Mouse (Mus musculus): ENCODE results near the gene Cyp2t4. TPM values are rescaled to one million over a fixed set of nuclear protein-coding genes. Genes with fewer than 3 reads are reported as not detected.

Cyp2t4 gene
- polyA plus RNA-seq, 1 experiment: not detected

GRCm38 (mm10) chr7:27165007-27165655 is 11.6 kb downstream of the Cyp2t4 start:
- Histone ChIP-seq H3K4me3 (replicated peaks) (peak overlapping the region; percentile 86), H3K4me1 (ENCODE audit: control insufficient read depth) (peaks cover 68% of the 10 kb centered on the region), H3K27me3 (ENCODE audit: control insufficient read depth) (no peaks in the 10 kb centered on the region), H3K36me3 (ENCODE audit: control insufficient read depth) (peaks cover 51% of the 10 kb centered on the region), H3K9me3 (ENCODE audit: control insufficient read depth, low read length) (no peaks in the 10 kb centered on the region)
- no peak for TF ChIP-seq GATA1 (IDR thresholded peaks at IDR 0.05; ENCODE audit: low read length)
- no peak for TF ChIP-seq TAL1 (IDR thresholded peaks at IDR 0.05; ENCODE audit: low read length)

- peaks cover 49% of the 10 kb centered on the region for H3K36me3 ChIP-seq (ENCODE audit: control insufficient read depth)
- peak overlapping the region; percentile 86 for H3K4me3 ChIP-seq (replicated peaks)
- H3K4me1 ChIP-seq (ENCODE audit: control insufficient read depth): peaks cover 63% of the 10 kb centered on the region
- TF ChIP-seq GATA1 (IDR thresholded peaks at IDR 0.05; ENCODE audit: low read length) (no peak), TAL1 (IDR thresholded peaks at IDR 0.05; ENCODE audit: low read length) (no peak)
- no peaks in the 10 kb centered on the region for H3K27me3 ChIP-seq (ENCODE audit: control insufficient read depth)
- no peaks in the 10 kb centered on the region for H3K9me3 ChIP-seq (ENCODE audit: control insufficient read depth, low read length)
Observed at GRCm38 (mm10) chr7:27165696-27166095, 12.2 kb downstream of the Cyp2t4 start.

GRCm38 (mm10) chr7:27166229-27166613 is 12.7 kb downstream of the Cyp2t4 start:
- no peak for TF ChIP-seq GATA1 (IDR thresholded peaks at IDR 0.05; ENCODE audit: low read length)
- H3K9me3 ChIP-seq (ENCODE audit: control insufficient read depth, low read length): no peaks in the 10 kb centered on the region
- peak overlapping the region; percentile 86 for H3K4me3 ChIP-seq (replicated peaks)
- peaks cover 58% of the 10 kb centered on the region for H3K4me1 ChIP-seq (ENCODE audit: control insufficient read depth)
- H3K27me3 ChIP-seq (ENCODE audit: control insufficient read depth): no peaks in the 10 kb centered on the region
- H3K36me3 ChIP-seq (ENCODE audit: control insufficient read depth): peaks cover 47% of the 10 kb centered on the region

- Histone ChIP-seq H3K4me3 (replicated peaks) (peak within 1 kb of the TSS; percentile 86), H3K27me3 (ENCODE audit: control insufficient read depth) (no peaks in the 10 kb centered on the region), H3K4me1 (ENCODE audit: control insufficient read depth) (peaks cover 51% of the 10 kb centered on the region), H3K9me3 (ENCODE audit: control insufficient read depth, low read length) (no peaks in the 10 kb centered on the region), H3K36me3 (ENCODE audit: control insufficient read depth) (peaks cover 41% of the 10 kb centered on the region)
- TF ChIP-seq TAL1 (IDR thresholded peaks at IDR 0.05; ENCODE audit: low read length): no peak
- no peak for TF ChIP-seq GATA1 (IDR thresholded peaks at IDR 0.05; ENCODE audit: low read length)
Observed at GRCm38 (mm10) chr7:27166614-27167474, 13.3 kb downstream of the Cyp2t4 start, which contains the start of gene Egln2. Gene Egln2, minus strand, starts transcription at chr7:27166802.

GRCm38 (mm10) chr7:27167475-27168094 is 14.1 kb downstream of the Cyp2t4 start:
- Histone ChIP-seq H3K9me3 (ENCODE audit: control insufficient read depth, low read length) (no peaks in the 10 kb centered on the region), H3K4me1 (ENCODE audit: control insufficient read depth) (peaks cover 49% of the 10 kb centered on the region), H3K4me3 (replicated peaks) (peak overlapping the region; percentile 86), H3K27me3 (ENCODE audit: control insufficient read depth) (no peaks in the 10 kb centered on the region), H3K36me3 (ENCODE audit: control insufficient read depth) (peaks cover 37% of the 10 kb centered on the region)
- TF ChIP-seq TAL1 (IDR thresholded peaks at IDR 0.05; ENCODE audit: low read length): no peak
- TF ChIP-seq GATA1 (IDR thresholded peaks at IDR 0.05; ENCODE audit: low read length): no peak

GRCm38 (mm10) chr7:27168371-27168770 is 14.9 kb downstream of the Cyp2t4 start:
- peaks cover 43% of the 10 kb centered on the region for H3K4me1 ChIP-seq (ENCODE audit: control insufficient read depth)
- no peak overlapping the region for H3K4me3 ChIP-seq (replicated peaks)
- no peak for TF ChIP-seq TAL1 (IDR thresholded peaks at IDR 0.05; ENCODE audit: low read length)
- no peak for TF ChIP-seq GATA1 (IDR thresholded peaks at IDR 0.05; ENCODE audit: low read length)
- H3K9me3 ChIP-seq (ENCODE audit: control insufficient read depth, low read length): no peaks in the 10 kb centered on the region
- H3K27me3 ChIP-seq (ENCODE audit: control insufficient read depth): no peaks in the 10 kb centered on the region
- H3K36me3 ChIP-seq (ENCODE audit: control insufficient read depth): peaks cover 35% of the 10 kb centered on the region

- no peaks in the 10 kb centered on the region for H3K9me3 ChIP-seq (ENCODE audit: control insufficient read depth, low read length)
- H3K4me1 ChIP-seq (ENCODE audit: control insufficient read depth): peaks cover 27% of the 10 kb centered on the region
- peaks cover 32% of the 10 kb centered on the region for H3K36me3 ChIP-seq (ENCODE audit: control insufficient read depth)
- TF ChIP-seq GATA1 (IDR thresholded peaks at IDR 0.05; ENCODE audit: low read length) (no peak), TAL1 (IDR thresholded peaks at IDR 0.05; ENCODE audit: low read length) (no peak)
- no peaks in the 10 kb centered on the region for H3K27me3 ChIP-seq (ENCODE audit: control insufficient read depth)
- H3K4me3 ChIP-seq (replicated peaks): no peak overlapping the region
Observed at GRCm38 (mm10) chr7:27170981-27171380, 17.5 kb downstream of the Cyp2t4 start.

GRCm38 (mm10) chr7:27174496-27174895 is 21.0 kb downstream of the Cyp2t4 start:
- Histone ChIP-seq H3K4me3 (replicated peaks) (no peak overlapping the region), H3K36me3 (ENCODE audit: control insufficient read depth) (peaks cover 30% of the 10 kb centered on the region), H3K9me3 (ENCODE audit: control insufficient read depth, low read length) (no peaks in the 10 kb centered on the region), H3K27me3 (ENCODE audit: control insufficient read depth) (no peaks in the 10 kb centered on the region), H3K4me1 (ENCODE audit: control insufficient read depth) (peaks cover 22% of the 10 kb centered on the region)
- no peak for TF ChIP-seq TAL1 (IDR thresholded peaks at IDR 0.05; ENCODE audit: low read length)
- no peak for TF ChIP-seq GATA1 (IDR thresholded peaks at IDR 0.05; ENCODE audit: low read length)

GRCm38 (mm10) chr7:27174896-27175295 is 21.4 kb downstream of the Cyp2t4 start:
- H3K9me3 ChIP-seq (ENCODE audit: control insufficient read depth, low read length): no peaks in the 10 kb centered on the region
- no peak overlapping the region for H3K4me3 ChIP-seq (replicated peaks)
- H3K4me1 ChIP-seq (ENCODE audit: control insufficient read depth): peaks cover 25% of the 10 kb centered on the region
- peaks cover 30% of the 10 kb centered on the region for H3K36me3 ChIP-seq (ENCODE audit: control insufficient read depth)
- no peaks in the 10 kb centered on the region for H3K27me3 ChIP-seq (ENCODE audit: control insufficient read depth)
- no peak for TF ChIP-seq GATA1 (IDR thresholded peaks at IDR 0.05; ENCODE audit: low read length)

All from erythroblast, embryonic 14.5 days (primary cell).